Mouse (Mus musculus) liver, embryonic 11.5 days (tissue): ENCODE data around the gene Calhm1. TPM values are rescaled to one million over a fixed set of nuclear protein-coding genes. Genes with fewer than 3 reads are reported as not detected.

Experiments used
- ATAC-seq: fragments of 200-750 bp; cut with Nextera tagmentation; replicated peaks from 2 replicates; pipeline ENCODE4 v1.8.0; 2017; ENCODE audit warnings: moderate number of reproducible peaks, mild to moderate bottlenecking, moderate TSS enrichment, moderate library complexity; ENCODE audit not compliant: low FRiP score
- DNase-seq: peaks from one replicate; pipeline ENCODE4 v3.0.0-alpha.2; 2017; ENCODE audit warnings: low spot score
- H3K27ac ChIP-seq: fragments of 300-500 bp; sonication (generic); 2 replicates; pipeline ENCODE4 v1.5.1; 2014; ENCODE audit warnings: mild to moderate bottlenecking, low read depth, low read length, control low read depth
- H3K27me3 ChIP-seq: fragments of 300-500 bp; sonication (generic); replicated peaks from 2 replicates; pipeline ENCODE4 v1.6.1; 2014; ENCODE audit warnings: low read length, mixed read lengths; ENCODE audit not compliant: control insufficient read depth, insufficient read depth
- H3K36me3 ChIP-seq: fragments of 300-500 bp; sonication (generic); 2 replicates; pipeline ENCODE4 v1.6.1; 2014; ENCODE audit warnings: mild to moderate bottlenecking, low read length, moderate library complexity, mixed read lengths; ENCODE audit not compliant: control insufficient read depth, insufficient read depth
- H3K4me1 ChIP-seq: fragments of 300-500 bp; sonication (generic); replicated peaks from 2 replicates; pipeline ENCODE4 v1.6.1; 2014; ENCODE audit warnings: low read length, mixed read lengths; ENCODE audit not compliant: control insufficient read depth, insufficient read depth
- H3K4me2 ChIP-seq: fragments of 300-500 bp; sonication (generic); 2 replicates; pipeline ENCODE4 v1.6.1; 2014; ENCODE audit warnings: mild to moderate bottlenecking, control low read depth, moderate library complexity
- H3K4me3 ChIP-seq: fragments of 300-500 bp; sonication (generic); 2 replicates; pipeline ENCODE4 v1.5.1; 2014; ENCODE audit warnings: low read depth, low read length, control low read depth
- H3K9ac ChIP-seq: fragments of 300-500 bp; sonication (generic); 2 replicates; pipeline ENCODE4 v1.6.1; 2014; ENCODE audit warnings: low read depth, low read length, control low read depth
- H3K9me3 ChIP-seq: fragments of 300-500 bp; sonication (generic); 2 replicates; pipeline ENCODE4 v1.6.1; 2016; ENCODE audit warnings: low read length, inconsistent platforms, mixed read lengths; ENCODE audit not compliant: control insufficient read depth
- WGBS: fragments of 180-500 bp; shearing (Covaris S2); extraction: QIAGEN DNeasy Blood & Tissue Kit; methylation state at CpG from one replicate; pipeline ENCODE4 v1.1.7; 2014; 5-methylcytosine and 5-hydroxymethylcytosine counted together
- polyA plus RNA-seq: library from polyadenylated mRNA; unstranded; fragments of >200 nt; fragmentation: Nextera tagmentation; extraction: Ambion mirVana; gene quantifications from 2 replicates; pipeline ENCODE4 v1.2.1, GENCODE M21; 2014

Gene Calhm1
- polyA plus RNA-seq, 1 experiment from 2014 or later, result not detected

DNA sequence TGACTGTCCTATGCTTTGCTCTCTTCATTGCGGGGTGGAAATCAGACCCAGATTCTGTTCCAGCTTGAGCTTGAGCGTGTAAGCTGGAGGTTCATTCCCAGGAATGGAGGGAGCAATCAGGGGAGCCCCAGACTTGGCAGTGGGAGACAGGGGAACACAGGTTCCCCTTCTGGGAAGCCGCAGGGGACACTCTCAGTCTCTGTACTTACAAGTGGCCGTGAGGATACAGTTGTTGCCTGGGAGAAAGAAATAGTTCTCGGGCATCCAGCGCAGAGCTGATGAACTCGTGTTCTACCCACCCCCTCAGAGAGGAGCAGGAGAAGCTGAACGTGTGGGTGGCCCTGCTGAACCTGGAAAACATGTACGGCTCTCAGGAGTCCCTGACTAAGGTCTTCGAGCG lies 15.2 kb downstream of the Calhm1 start:
- ATAC-seq, result no peak
- Histone ChIP-seq H3K9me3 (no peaks in the 10 kb centered on the region), H3K27me3 (no peaks in the 10 kb centered on the region), H3K36me3 (peaks cover 57% of the 10 kb centered on the region), H3K4me3 (no peak overlapping the region), H3K4me2 (no peak overlapping the region), H3K27ac (no peak overlapping the region), H3K4me1 (peaks cover 8% of the 10 kb centered on the region), H3K9ac (no peak overlapping the region)
- DNase-seq, result no peak
- 89% methylated on average over 11 of the region's 11 CpGs for WGBS

DNA sequence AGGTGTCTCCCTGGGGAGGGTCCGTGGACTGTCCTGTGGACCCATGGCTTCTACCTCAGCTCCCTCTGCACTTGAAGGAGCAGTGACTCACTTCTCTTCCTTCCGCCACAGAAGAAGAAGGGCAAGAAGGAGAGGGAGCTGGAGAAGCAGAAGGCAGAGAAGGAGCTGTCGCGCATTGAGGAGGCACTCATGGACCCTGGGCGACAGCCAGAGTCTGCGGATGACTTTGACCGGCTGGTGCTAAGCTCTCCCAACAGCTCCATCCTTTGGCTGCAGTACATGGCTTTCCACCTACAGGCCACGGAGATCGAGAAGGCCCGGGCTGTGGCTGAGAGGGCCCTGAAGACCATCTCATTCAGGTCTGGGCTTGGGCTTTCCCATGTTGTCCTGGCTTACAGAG lies 15.9 kb downstream of the Calhm1 start:
- peaks cover 7% of the 10 kb centered on the region for H3K4me1 ChIP-seq
- H3K4me3 ChIP-seq, result no peak overlapping the region
- no peak overlapping the region for H3K27ac ChIP-seq
- H3K9me3 ChIP-seq, result no peaks in the 10 kb centered on the region
- peaks cover 57% of the 10 kb centered on the region for H3K36me3 ChIP-seq
- no peak overlapping the region for H3K4me2 ChIP-seq
- ATAC-seq, result no peak
- H3K27me3 ChIP-seq, result no peaks in the 10 kb centered on the region
- WGBS, result 96% methylated on average over 10 of the region's 10 CpGs
- no peak overlapping the region for H3K9ac ChIP-seq
- no peak for DNase-seq

DNA sequence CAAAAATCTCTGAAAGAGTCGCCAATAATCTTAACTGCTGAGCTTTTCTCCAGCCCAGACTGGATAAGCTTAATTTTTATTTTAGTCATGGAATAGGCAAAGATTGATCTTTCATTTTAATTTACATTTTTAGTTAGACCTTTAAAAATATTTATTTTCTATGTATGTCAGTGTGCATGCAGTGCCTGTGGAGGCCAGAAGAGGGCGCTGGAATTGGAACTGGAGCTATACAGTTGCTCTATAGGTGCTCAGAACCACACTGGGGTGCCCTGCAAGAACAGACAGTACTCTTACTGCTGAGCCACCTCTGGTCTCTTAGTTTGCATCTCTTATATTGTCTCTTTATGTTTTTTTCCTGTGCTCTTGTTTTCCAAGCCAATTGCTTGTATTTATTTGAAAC lies 21.3 kb downstream of the Calhm1 start:
- Histone ChIP-seq H3K9ac (no peak overlapping the region), H3K4me1 (no peaks in the 10 kb centered on the region), H3K27ac (no peak overlapping the region), H3K36me3 (peaks cover 36% of the 10 kb centered on the region), H3K4me2 (no peak overlapping the region), H3K9me3 (no peaks in the 10 kb centered on the region), H3K27me3 (no peaks in the 10 kb centered on the region), H3K4me3 (no peak overlapping the region)
- DNase-seq (no peak), ATAC-seq (no peak)
- 23% methylated on average over 2 of the region's 2 CpGs for WGBS

DNA sequence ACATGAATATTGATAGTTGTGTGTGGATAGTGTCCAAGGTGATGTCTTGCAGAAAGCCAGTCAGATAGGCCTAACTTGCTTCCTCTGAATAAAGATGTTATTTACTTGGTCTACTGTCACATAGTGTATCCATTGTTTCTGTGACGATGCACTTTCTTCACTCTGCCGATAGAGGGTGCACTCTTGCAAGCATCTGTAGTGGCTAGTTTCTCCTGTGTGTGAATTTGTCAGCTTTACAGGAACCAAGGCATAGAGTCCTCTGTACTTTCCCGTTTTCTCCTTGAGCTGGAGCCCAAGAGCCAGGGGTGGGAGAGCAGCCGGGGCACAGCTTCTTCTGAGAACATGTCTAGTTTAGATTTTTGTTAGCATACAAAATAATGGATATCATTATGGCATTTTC lies 23.0 kb downstream of the Calhm1 start:
- 44% methylated on average over 4 of the region's 4 CpGs for WGBS
- H3K27ac ChIP-seq, result no peak overlapping the region
- H3K27me3 ChIP-seq, result no peaks in the 10 kb centered on the region
- H3K36me3 ChIP-seq, result peaks cover 28% of the 10 kb centered on the region
- ATAC-seq (no peak), DNase-seq (no peak)
- H3K9ac ChIP-seq, result no peak overlapping the region
- no peaks in the 10 kb centered on the region for H3K9me3 ChIP-seq
- no peaks in the 10 kb centered on the region for H3K4me1 ChIP-seq
- no peak overlapping the region for H3K4me2 ChIP-seq
- no peak overlapping the region for H3K4me3 ChIP-seq

DNA sequence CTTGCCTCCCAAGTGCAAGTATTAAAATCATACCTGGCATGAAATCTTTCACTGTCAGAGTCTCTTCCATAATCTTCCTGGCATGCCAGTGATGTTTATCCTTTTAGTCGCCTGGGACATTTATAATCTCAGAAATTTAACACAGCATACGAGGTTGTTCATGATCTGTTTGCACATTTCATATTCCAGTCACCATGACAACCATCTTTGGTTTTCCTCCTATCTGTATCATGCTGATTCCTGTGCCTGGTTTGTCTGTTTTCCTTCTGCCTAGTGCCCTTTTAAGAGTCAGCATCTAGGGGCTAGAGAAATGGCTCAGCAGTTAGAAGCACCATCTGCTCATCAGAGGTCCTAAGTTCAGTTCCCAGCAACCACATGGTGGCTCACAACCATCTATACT lies 25.4 kb downstream of the Calhm1 start:
- no peaks in the 10 kb centered on the region for H3K4me1 ChIP-seq
- DNase-seq (no peak), ATAC-seq (no peak)
- H3K9ac ChIP-seq, result no peak overlapping the region
- H3K27ac ChIP-seq, result no peak overlapping the region
- no peak overlapping the region for H3K4me2 ChIP-seq
- peaks cover 33% of the 10 kb centered on the region for H3K36me3 ChIP-seq
- no peaks in the 10 kb centered on the region for H3K27me3 ChIP-seq
- H3K4me3 ChIP-seq, result no peak overlapping the region
- H3K9me3 ChIP-seq, result no peaks in the 10 kb centered on the region
- 82% methylated on average over 2 of the region's 2 CpGs for WGBS

DNA sequence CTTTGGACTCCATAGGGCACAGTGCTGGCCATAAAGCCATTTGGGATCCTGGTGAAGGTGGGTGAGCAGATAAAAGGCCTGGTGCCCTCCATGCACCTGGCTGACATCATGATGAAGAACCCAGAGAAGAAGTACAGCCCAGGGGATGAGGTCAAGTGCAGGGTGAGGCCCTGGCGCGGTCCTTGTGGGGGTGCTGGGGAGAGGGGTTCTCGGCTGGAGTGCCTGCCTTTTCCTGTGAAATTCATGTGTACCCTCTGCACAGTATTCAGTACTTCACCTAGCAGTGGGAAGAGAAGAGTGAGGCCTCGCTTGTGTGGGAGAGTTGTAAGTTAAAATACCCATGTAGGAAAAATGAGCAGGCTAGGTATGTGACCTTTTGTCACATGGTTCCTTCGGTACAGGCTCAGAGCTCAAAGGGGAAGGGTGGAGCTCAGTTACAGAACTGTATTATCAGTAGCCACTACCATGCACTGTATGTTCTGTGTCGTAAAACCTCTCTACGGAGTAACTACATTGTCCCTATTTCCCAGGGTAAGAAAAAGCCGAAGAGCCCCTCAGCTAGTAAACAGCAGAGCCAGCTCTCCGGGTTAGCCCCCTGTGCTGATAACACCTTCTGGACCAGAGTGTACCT lies 39.3 kb downstream of the Calhm1 start:
- Histone ChIP-seq H3K4me3 (no peak overlapping the region), H3K4me2 (no peak overlapping the region), H3K4me1 (no peaks in the 10 kb centered on the region), H3K36me3 (peaks cover 74% of the 10 kb centered on the region), H3K9me3 (no peaks in the 10 kb centered on the region), H3K27ac (no peak overlapping the region), H3K27me3 (no peaks in the 10 kb centered on the region), H3K9ac (no peak overlapping the region)
- ATAC-seq (no peak), DNase-seq (no peak)
- WGBS, result 92% methylated on average over 9 of the region's 9 CpGs

DNA sequence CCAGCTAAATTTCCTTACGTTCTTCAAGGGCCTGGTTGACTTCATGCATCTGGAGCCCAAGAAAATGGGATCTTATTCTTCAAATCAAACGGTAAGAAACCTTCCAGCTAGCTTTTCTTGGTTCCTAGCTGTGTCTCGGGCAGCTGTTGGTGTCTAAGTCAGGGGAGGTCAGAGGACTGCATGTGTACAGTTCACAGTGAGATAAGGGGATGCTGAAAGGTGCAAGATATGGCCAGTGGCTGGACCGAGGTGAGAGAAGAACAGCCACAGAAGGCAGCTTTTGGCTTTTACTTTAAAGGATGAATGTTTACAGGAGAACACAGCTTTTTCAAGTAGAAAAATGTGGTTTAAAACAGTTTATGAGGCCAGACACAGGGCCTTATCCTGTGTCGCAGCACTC lies 43.0 kb downstream of the Calhm1 start:
- H3K36me3 ChIP-seq, result peaks cover 67% of the 10 kb centered on the region
- no peak overlapping the region for H3K27ac ChIP-seq
- no peak overlapping the region for H3K9ac ChIP-seq
- ATAC-seq (no peak), DNase-seq (no peak)
- H3K4me1 ChIP-seq, result no peaks in the 10 kb centered on the region
- H3K9me3 ChIP-seq, result no peaks in the 10 kb centered on the region
- H3K4me3 ChIP-seq, result no peak overlapping the region
- WGBS, result 81% methylated on average over 5 of the region's 5 CpGs
- no peaks in the 10 kb centered on the region for H3K27me3 ChIP-seq
- H3K4me2 ChIP-seq, result no peak overlapping the region

Other genes with a start within 250 kb of the Calhm1 start
- gene Ina, start 129.6 kb downstream of the Calhm1 start, polyA plus RNA-seq, result 0.26 and 0.53 TPM in 2 replicates
- 107 and 110 TPM in 2 replicates for gene Nt5c2, start 129.1 kb downstream of the Calhm1 start, polyA plus RNA-seq
- gene Pcgf6, start 93.3 kb downstream of the Calhm1 start, polyA plus RNA-seq, result 28.6 and 32.9 TPM in 2 replicates
- gene Taf5, start 76.5 kb downstream of the Calhm1 start, polyA plus RNA-seq, result 9.0 TPM in 2 replicates
- gene Usmg5, start 53.6 kb downstream of the Calhm1 start, polyA plus RNA-seq, result 1,203 and 1,215 TPM in 2 replicates
- 18.4 and 18.8 TPM in 2 replicates for gene Pdcd11, start 53.5 kb downstream of the Calhm1 start, polyA plus RNA-seq
- gene Calhm2, start 6.0 kb downstream of the Calhm1 start, polyA plus RNA-seq, result 1.2 and 1.5 TPM in 2 replicates
- gene Calhm3, start 13.5 kb upstream of the Calhm1 start, polyA plus RNA-seq, result not detected in 2 replicates
- gene Neurl1a, start 34.6 kb upstream of the Calhm1 start, polyA plus RNA-seq, result 4.5 and 4.6 TPM in 2 replicates